Mouse (Mus musculus) heart, adult 11 months (tissue): ENCODE data around the gene Zdhhc4.

Experiments used
- DNase-seq: peaks from one replicate; pipeline ENCODE4 v3.0.0; 2022

The Zdhhc4 gene

DNA sequence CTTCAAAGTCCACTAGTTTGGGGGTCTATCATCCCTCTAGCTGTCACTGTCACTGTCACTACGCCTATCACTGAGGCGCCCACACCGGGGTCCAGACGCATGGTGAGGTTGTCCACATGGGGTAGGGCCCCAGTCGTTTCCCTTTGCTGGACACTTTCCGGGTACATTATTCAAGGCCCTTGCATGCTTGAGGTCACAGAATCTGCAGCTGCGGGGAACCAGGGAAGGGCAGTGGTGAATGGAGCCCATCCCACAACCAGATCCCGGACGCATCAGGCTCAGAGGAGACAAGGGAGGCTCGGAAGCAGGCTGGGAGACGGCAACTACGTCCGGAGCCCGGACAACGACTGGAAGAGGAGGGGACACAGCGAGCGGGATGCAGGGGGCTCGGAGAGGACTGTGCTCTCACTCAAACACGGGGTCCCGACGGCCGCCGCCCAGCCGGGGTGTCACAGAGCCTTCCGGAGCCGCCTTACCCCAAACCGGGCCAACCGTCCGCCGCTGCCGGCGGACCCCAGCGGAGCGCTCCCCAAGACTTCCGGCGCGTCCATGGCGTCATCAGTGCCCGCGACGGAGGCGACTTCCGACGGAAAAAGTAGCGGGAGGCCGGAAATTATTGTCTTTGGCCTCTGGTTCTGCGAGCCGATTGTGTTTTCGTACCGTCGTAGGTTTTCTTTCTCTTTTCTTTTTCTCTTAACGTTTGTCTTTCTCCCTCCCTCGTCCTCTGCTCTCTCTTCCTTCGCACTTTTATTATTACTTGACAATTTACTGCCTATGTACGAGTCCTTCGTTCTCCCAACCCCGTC is at the start of gene Zdhhc4:
TSS of gene Zdhhc4 (minus strand) at position 567 of the 806 bp plus-strand sequence.
- DNase-seq, result peak; percentile 99

DNA sequence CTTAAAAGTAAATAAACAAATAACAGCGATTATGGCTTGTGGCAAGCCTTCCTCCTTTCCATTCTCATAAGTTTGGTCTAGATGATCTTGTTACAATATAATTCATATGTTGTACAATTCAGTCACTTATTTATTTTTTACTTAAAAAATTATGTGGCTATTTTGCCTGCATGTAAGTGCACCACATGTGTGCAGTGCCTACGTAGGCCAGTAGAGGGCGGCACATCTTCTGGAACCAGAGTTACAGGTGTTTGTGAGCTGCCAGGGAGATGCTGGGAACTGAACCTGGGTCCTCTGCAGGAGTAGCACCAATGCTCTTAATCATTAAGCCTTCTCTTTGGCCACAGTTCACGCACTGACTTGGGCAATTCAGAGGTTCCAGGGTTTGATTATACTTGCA is 47.1 kb upstream of the Zdhhc4 start:
- DNase-seq, result no peak

DNA sequence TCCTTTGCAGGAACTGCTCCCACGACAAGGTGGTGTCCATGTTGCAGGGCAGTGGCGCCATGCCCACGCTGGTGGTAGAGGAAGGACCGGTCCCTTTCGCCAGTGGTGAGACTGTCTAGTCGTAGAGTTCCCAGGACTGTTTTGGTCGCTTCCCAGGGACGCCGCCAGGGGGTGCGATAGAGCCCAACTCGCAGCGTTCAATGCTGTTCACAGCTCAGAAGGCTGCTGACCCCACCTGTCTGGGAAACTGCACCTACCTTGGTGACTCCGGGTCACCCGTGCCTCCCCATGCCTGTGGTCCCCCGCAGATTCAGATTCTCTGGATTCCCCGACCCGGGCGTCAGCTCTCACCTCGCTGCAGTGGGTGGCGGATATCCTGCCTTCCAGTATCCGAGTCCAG is 46.2 kb upstream of the Zdhhc4 start:
- DNase-seq, result no peak

DNA sequence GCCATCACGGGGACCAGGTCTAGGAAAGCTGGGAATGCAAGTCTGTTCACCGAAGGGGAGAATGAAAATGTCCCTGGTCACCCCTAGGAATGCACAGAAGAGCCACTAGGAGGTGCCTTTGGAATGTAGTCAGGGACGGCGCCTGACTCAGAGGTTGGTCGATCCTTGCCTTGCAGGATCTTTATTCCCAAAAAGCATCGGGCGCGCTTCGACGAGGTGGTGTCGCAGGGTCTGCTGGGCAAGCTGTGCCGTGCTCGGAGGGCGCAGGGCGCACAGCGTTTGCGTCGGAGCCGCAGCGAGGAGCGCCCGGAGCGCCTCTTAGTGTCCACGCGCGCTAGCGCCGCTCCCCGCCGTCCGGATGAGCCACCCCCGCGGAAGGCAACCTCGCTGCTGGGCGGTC is 43.8 kb upstream of the Zdhhc4 start:
- no peak for DNase-seq

GRCm38 (mm10) chr5:143371146-143371510 is 42.1 kb upstream of the Zdhhc4 start:
- DNase-seq, result no peak

DNA sequence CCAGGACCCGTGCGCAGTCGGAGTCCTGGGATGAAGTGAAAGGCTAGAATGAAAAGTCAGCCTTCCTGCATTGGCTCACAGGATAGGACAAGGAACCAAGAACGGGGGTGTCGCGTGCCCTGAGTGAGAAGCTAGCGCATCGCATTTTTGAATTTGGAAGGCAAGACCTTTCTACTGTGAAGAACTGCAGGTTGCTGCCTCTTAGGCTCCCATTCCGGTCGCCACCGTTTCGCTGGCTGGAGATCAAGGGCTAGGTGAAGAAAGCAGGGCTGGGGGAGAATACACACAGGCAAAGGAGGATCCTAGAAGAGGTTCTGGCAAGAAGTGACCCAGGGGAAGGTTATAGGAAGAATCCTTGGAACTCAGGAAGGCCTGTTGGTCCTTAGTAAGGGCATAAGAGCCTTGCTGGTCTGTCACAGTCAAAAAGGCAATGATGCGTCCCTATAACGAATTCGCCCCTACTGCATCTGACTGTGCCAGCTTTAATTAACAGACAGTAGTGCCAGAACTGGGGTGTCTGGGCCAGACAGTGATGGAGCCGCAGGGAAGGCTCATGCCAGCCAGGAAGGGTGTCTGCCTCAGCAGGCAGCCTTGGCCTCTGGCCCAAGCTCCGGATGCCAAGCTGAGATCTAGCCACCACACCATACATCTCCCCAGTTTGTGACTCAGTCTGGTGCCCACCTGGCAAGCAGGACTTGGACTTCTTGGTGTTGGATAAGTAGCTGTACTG is 41.5 kb upstream of the Zdhhc4 start:
- no peak for DNase-seq

DNA sequence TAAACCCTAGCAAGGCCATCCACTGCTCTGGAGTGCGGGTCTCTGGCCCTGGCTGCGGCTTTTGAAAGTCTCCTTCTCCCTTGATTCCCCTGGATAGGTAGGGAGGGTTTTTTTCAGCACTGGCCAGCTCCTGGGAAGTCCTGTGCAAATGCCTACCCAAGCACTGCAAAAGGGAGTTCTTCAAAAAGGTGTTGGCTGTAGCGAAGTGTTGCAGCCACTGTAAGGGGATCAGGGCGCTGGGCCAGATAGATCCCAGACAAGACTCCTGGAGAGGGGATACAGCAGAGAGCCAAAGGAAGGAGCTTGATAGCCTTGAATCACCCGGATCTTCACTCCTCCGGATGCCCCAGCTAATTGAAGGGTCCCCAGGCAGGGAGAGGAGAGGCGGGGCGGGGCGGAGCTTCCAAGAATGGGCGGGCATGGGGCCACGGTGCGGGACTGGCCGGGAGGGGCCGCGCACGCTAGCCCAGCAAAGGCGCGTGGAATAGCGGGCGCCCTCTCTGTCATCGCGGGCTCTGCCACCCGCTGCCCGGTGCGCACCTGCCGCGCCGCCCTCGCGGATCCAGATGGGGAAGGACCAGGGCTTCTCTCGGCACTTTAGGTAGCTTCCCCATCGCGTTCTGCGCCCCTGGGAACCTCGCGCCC is 40.7 kb upstream of the Zdhhc4 start:
- no peak for DNase-seq

DNA sequence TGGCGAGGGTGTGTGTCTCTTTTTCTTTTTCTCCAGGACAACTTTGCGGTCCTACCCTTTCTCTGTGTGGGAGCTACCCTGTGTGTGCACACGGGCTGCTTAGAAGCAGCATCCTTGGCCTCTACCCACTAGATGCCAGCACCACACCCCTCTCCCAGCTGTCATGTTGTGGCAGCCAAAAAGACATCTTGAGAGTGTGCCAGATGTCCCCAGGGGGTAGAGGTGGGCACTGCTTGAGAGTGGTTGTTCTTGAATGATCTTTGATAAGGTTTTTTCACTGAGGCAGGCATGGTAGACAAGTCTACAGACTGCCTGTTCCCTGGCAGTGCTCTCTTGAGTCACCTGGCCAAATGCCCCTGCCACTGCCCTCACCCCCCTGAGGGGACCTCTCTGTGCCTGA is 38.9 kb upstream of the Zdhhc4 start:
- no peak for DNase-seq

GRCm38 (mm10) chr5:143363678-143364615 is 34.9 kb upstream of the Zdhhc4 start:
- DNase-seq, result no peak

DNA sequence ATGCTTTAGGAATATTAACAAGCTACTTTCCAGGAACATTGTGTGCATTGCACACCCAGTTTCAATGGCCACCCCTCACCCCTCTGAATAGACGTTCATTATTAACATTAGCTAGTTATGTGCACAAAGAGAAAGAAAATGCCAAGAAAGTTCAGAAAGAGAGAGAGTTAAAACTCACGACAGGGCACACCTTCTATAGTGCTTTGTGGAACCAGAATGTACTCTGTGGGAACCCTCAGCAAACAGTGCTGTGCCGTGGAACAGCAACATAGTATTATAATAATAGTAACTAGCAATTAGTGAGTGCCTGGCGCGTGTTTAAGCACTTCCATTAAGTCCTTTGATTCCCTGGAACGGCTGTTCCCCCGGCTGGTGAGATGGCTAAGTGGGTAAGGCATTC is 32.4 kb upstream of the Zdhhc4 start:
- no peak for DNase-seq

DNA sequence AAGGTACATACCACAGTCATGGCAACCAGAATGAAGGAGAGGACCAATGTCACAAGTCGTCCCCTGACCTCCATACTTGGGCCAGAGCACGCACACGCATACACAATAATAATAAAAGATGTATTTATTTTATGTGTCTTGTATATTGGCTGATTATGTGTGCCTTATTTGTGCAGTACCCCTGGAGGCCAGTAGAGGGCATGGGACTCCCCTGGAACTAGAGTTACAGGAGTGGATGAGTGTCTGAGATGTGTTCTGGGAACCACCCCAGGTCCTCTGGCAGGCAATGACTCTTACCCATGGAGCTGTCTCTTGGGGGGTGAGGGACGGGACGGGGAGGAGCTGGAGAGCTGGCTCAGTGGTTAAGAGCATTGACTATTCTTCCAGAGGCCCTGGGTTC is 30.9 kb upstream of the Zdhhc4 start:
- no peak for DNase-seq

DNA sequence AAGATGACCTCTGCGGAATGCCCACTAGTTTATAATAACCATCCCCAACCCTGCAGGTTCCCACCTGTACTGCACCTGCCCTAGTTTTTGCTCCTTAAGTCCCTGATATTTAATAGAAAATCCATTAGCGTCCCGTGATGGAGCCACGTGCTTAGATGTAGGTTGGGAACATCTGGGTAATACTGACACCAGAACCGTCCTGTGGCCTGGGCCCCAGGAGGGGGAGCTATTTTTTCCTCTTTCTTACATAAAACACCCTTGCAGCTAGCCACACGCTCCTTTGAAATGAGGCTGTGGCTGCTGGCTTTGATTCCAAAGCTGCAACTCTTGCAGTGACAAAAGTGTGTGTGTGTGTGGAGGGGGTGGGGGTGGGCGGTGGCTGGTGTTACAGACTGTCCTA is 30.2 kb upstream of the Zdhhc4 start:
- DNase-seq, result no peak

- DNase-seq, result no peak
These were observed 28.5 kb upstream of the Zdhhc4 start for GRCm38 (mm10) chr5:143357564-143357963.

DNA sequence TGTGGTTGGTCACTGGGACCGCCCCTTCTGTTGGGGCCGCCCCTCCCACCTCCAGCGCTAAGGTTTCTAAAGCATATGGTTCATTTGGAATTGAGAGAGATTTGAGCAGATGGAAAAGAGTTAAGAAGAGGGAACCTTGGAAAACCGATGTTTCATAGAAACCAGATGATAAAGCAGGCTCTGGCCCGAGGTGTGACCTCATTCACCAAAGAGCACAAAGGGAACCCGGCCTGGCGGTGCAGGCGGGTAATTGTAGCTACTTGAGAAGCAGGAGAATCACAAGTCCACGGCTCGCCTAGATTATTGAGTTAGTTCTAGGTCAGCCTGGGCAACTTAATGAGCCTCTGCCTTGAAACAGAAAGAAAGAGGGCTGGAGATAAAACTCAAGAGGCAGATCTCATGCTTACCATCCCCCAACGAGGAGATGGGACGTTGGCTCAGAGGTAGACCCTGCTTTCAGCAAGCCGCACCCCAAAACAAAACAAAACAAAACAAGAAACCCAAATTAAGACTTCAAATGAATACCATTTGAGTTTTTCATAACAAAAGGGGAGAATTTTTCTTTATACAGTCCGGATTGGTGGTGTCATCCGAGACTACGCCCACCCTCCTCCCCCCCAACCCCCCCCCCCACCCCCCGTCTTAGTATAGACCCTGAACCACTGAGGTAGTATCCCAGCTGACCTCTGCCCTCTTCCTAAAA is 27.8 kb upstream of the Zdhhc4 start, which contains the start of gene Grid2ip:
TSS of gene Grid2ip (plus strand) at position 653 of the 703 bp plus-strand sequence.
- DNase-seq, result no peak

GRCm38 (mm10) chr5:143356017-143356416 is 27.0 kb upstream of the Zdhhc4 start:
- no peak for DNase-seq

- DNase-seq, result no peak
These were observed 17.3 kb upstream of the Zdhhc4 start for GRCm38 (mm10) chr5:143346367-143346766.

DNA sequence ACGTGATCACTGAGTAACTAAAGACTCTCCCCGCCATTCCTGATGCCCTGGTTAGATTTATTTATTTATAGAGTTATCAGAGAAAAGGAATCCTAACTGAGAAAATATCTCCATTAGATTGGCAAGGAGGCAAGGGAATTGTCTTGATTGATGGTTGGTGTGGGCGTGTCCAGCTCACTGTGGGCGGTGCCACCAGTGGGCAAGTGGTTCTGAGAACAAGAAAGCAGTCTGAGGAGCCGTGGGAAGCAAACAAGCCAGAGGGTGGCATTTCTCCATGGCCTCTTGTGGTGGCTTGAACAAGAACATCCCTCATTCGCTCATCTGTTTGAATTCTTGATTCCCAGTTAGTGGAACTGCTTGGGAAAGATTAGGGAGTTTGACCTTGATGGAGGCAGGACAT is 10.5 kb upstream of the Zdhhc4 start:
- DNase-seq, result no peak

- DNase-seq, result no peak
These were observed 7.5 kb upstream of the Zdhhc4 start for GRCm38 (mm10) chr5:143336559-143336958.

DNA sequence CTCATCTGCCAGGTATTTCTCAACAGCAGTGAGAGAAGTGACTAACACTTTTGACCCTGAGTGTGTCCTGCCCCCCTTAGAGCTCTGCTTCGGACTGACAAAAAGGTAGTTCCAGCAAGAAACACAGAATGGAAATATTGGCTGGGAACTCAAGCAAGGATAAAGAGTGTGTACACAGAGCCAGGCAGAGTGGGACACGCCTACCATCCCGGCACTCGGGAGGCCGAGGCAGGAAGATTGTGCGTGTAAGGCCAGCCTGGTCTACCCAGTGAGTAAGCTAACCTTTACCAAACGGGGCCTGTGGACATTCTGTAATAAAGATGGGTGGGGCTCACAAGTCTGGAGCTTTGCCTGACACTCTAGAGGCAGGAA is 6.0 kb upstream of the Zdhhc4 start:
- no peak for DNase-seq

- no peak for DNase-seq
These were observed 5.5 kb upstream of the Zdhhc4 start for GRCm38 (mm10) chr5:143334418-143335088.

DNA sequence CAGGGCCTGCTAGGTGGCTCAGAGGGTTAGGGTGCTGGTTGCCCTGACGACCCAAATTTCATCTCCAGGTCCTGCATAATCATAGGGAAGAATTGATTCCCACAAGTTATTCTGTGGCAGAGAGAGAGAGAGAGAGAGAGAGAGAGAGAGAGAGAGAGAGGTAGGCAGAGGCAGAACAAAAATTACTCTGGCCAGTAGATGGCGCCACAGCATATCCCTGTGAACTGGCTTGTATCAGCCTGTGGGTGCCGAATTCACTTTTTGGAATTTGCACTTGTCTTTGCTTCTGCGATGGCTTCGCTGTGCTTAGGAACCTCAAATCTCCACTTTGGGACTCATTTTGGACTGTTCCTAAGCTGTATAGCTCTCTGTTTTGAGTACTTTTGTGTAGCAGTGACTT is 4.8 kb upstream of the Zdhhc4 start:
- DNase-seq, result no peak

GRCm38 (mm10) chr5:143317288-143317610 is 11.8 kb downstream of the Zdhhc4 start:
- DNase-seq, result no peak
